Mouse (Mus musculus): ENCODE measurements around the gene Gm20388. TPM values are rescaled to one million over a fixed set of nuclear protein-coding genes. Genes with fewer than 3 reads are reported as not detected.

The Gm20388 gene
- polyA plus RNA-seq, 1 experiment, result 49.7 TPM

- no peak for TF ChIP-seq CTCF (conservative IDR thresholded peaks at IDR 0.05; ENCODE audit: insufficient read depth, insufficient read length, low read depth, low read length)
- no peak for TF ChIP-seq POLR2A (IDR thresholded peaks at IDR 0.05; ENCODE audit: low read depth, low read length)
- no peak for DNase-seq
- whole genome bisulfite sequencing, result 63% methylated on average over 7 of the region's 7 CpGs
- no peak overlapping the region for H3K4me3 ChIP-seq (ENCODE audit: insufficient read depth, low read depth, low read length)
- H3K36me3 ChIP-seq (ENCODE audit: control insufficient read depth, insufficient read depth, low read length), result no peaks in the 10 kb centered on the region
- H3K27ac ChIP-seq (ENCODE audit: insufficient read depth, low read depth, low read length), result no peak overlapping the region
- H3K27me3 ChIP-seq (replicated peaks; ENCODE audit: control insufficient read depth, insufficient read depth, low read length), result no peaks in the 10 kb centered on the region
- no peaks in the 10 kb centered on the region for H3K4me1 ChIP-seq (ENCODE audit: control insufficient read depth, insufficient read depth, low read length)
Observed at GRCm38 (mm10) chr8:122451161-122451703, 2540.6 kb downstream of the Gm20388 start.

- Histone ChIP-seq H3K27ac (ENCODE audit: insufficient read depth, low read depth, low read length) (no peak overlapping the region), H3K4me1 (ENCODE audit: control insufficient read depth, insufficient read depth, low read length) (no peaks in the 10 kb centered on the region), H3K36me3 (ENCODE audit: control insufficient read depth, insufficient read depth, low read length) (no peaks in the 10 kb centered on the region), H3K4me3 (ENCODE audit: insufficient read depth, low read depth, low read length) (no peak overlapping the region), H3K27me3 (replicated peaks; ENCODE audit: control insufficient read depth, insufficient read depth, low read length) (no peaks in the 10 kb centered on the region)
- no peak for TF ChIP-seq CTCF (conservative IDR thresholded peaks at IDR 0.05; ENCODE audit: insufficient read depth, insufficient read length, low read depth, low read length)
- no peak for TF ChIP-seq POLR2A (IDR thresholded peaks at IDR 0.05; ENCODE audit: low read depth, low read length)
- DNase-seq, result no peak
- 91% methylated on average over 10 of the region's 10 CpGs for WGBS
Observed at GRCm38 (mm10) chr8:122452154-122452553, 2541.5 kb downstream of the Gm20388 start.

- no peaks in the 10 kb centered on the region for H3K4me1 ChIP-seq (ENCODE audit: control insufficient read depth, insufficient read depth, low read length)
- TF ChIP-seq CTCF (conservative IDR thresholded peaks at IDR 0.05; ENCODE audit: insufficient read depth, insufficient read length, low read depth, low read length), result no peak
- no peak for TF ChIP-seq POLR2A (IDR thresholded peaks at IDR 0.05; ENCODE audit: low read depth, low read length)
- no peak overlapping the region for H3K27ac ChIP-seq (ENCODE audit: insufficient read depth, low read depth, low read length)
- H3K4me3 ChIP-seq (ENCODE audit: insufficient read depth, low read depth, low read length), result no peak overlapping the region
- WGBS, result 91% methylated on average over 6 of the region's 6 CpGs
- no peaks in the 10 kb centered on the region for H3K27me3 ChIP-seq (replicated peaks; ENCODE audit: control insufficient read depth, insufficient read depth, low read length)
- DNase-seq, result no peak
- no peaks in the 10 kb centered on the region for H3K36me3 ChIP-seq (ENCODE audit: control insufficient read depth, insufficient read depth, low read length)
Observed at GRCm38 (mm10) chr8:122454409-122454808, 2543.8 kb downstream of the Gm20388 start.

- Histone ChIP-seq H3K4me1 (ENCODE audit: control insufficient read depth, insufficient read depth, low read length) (peaks cover 14% of the 10 kb centered on the region; the same call in 1 of the 2 replicates), H3K27ac (ENCODE audit: insufficient read depth, low read depth, low read length) (no peak overlapping the region), H3K27me3 (replicated peaks; ENCODE audit: control insufficient read depth, insufficient read depth, low read length) (no peaks in the 10 kb centered on the region), H3K36me3 (ENCODE audit: control insufficient read depth, insufficient read depth, low read length) (no peaks in the 10 kb centered on the region), H3K4me3 (ENCODE audit: insufficient read depth, low read depth, low read length) (no peak overlapping the region)
- no peak for DNase-seq
- TF ChIP-seq CTCF (conservative IDR thresholded peaks at IDR 0.05; ENCODE audit: insufficient read depth, insufficient read length, low read depth, low read length), result no peak
- no peak for TF ChIP-seq POLR2A (IDR thresholded peaks at IDR 0.05; ENCODE audit: low read depth, low read length)
- 81% methylated on average over 11 of the region's 11 CpGs for WGBS
Observed at GRCm38 (mm10) chr8:122457171-122457570, 2546.5 kb downstream of the Gm20388 start.

- no peak for DNase-seq
- Histone ChIP-seq H3K27ac (ENCODE audit: insufficient read depth, low read depth, low read length) (no peak overlapping the region), H3K36me3 (ENCODE audit: control insufficient read depth, insufficient read depth, low read length) (no peaks in the 10 kb centered on the region), H3K27me3 (replicated peaks; ENCODE audit: control insufficient read depth, insufficient read depth, low read length) (no peaks in the 10 kb centered on the region), H3K4me1 (ENCODE audit: control insufficient read depth, insufficient read depth, low read length) (peaks cover 14% of the 10 kb centered on the region; the same call in 1 of the 2 replicates), H3K4me3 (ENCODE audit: insufficient read depth, low read depth, low read length) (no peak overlapping the region)
- TF ChIP-seq CTCF (conservative IDR thresholded peaks at IDR 0.05; ENCODE audit: insufficient read depth, insufficient read length, low read depth, low read length) (0 out of 2 replicates have a peak, but pooled peaks have one; percentile 17), POLR2A (IDR thresholded peaks at IDR 0.05; ENCODE audit: low read depth, low read length) (no peak)
- 79% methylated on average over 6 of the region's 6 CpGs for WGBS
Observed at GRCm38 (mm10) chr8:122459218-122459900, 2548.7 kb downstream of the Gm20388 start.

- Histone ChIP-seq H3K27ac (ENCODE audit: insufficient read depth, low read depth, low read length) (no peak overlapping the region), H3K4me1 (ENCODE audit: control insufficient read depth, insufficient read depth, low read length) (peaks cover 14% of the 10 kb centered on the region; the same call in 1 of the 2 replicates), H3K27me3 (replicated peaks; ENCODE audit: control insufficient read depth, insufficient read depth, low read length) (no peaks in the 10 kb centered on the region), H3K4me3 (ENCODE audit: insufficient read depth, low read depth, low read length) (no peak overlapping the region), H3K36me3 (ENCODE audit: control insufficient read depth, insufficient read depth, low read length) (no peaks in the 10 kb centered on the region)
- 40% methylated on average over 7 of the region's 7 CpGs for WGBS
- TF ChIP-seq POLR2A (IDR thresholded peaks at IDR 0.05; ENCODE audit: low read depth, low read length) (no peak), CTCF (conservative IDR thresholded peaks at IDR 0.05; ENCODE audit: insufficient read depth, insufficient read length, low read depth, low read length) (no peak)
- DNase-seq, result no peak
Observed at GRCm38 (mm10) chr8:122459990-122460389, 2549.3 kb downstream of the Gm20388 start.

Measured in kidney, adult 2 months (tissue).